Mouse (Mus musculus) macrophage (primary cell): ENCODE measurements around the gene Nqo1. TPM values are rescaled to one million over a fixed set of nuclear protein-coding genes. Genes with fewer than 3 reads are reported as not detected.

Source experiments
- H3K27ac ChIP-seq: fragments of 350-480 bp; formaldehyde crosslinking; 2 replicates; pipeline ENCODE4 v1.9.0; 2021
- H3K36me3 ChIP-seq: fragments of 350-480 bp; formaldehyde crosslinking; 2 replicates; pipeline ENCODE4 v1.9.0; 2021; ENCODE audit errors: inconsistent target
- H3K4me3 ChIP-seq: fragments of 350-480 bp; formaldehyde crosslinking; 2 replicates; pipeline ENCODE4 v1.9.0; 2021; ENCODE audit errors: inconsistent target
- H3K79me2 ChIP-seq: fragments of 350-480 bp; formaldehyde crosslinking; 2 replicates; pipeline ENCODE4 v1.9.0; 2021; ENCODE audit errors: inconsistent target
- WGBS: methylation state at CpG from one replicate; pipeline ENCODE4 v1.1.7; 2026; ENCODE audit warnings: inconsistent platforms; ENCODE audit not compliant: missing documents; 5-methylcytosine and 5-hydroxymethylcytosine counted together
- polyA plus RNA-seq: library from polyadenylated mRNA; stranded (reverse); fragments of 250-400 nt; gene quantifications from 3 replicates; pipeline ENCODE4 v1.2.4, GENCODE M21; 2018; ENCODE audit warnings: inconsistent platforms

Nqo1 gene
- polyA plus RNA-seq, 1 experiment from 2014 or later, result 1.2 TPM

- Histone ChIP-seq H3K79me2 (no peaks in the 10 kb centered on the region), H3K27ac (no peak overlapping the region), H3K36me3 (no peaks in the 10 kb centered on the region), H3K4me3 (no peak overlapping the region)
- WGBS, result 93% methylated on average over 16 of the region's 16 CpGs
Observed at GRCm38 (mm10) chr8:107390476-107391135, 12.4 kb downstream of the Nqo1 start.

- H3K4me3 ChIP-seq, result no peak overlapping the region
- H3K27ac ChIP-seq, result no peak overlapping the region
- H3K79me2 ChIP-seq, result no peaks in the 10 kb centered on the region
- 84% methylated on average over 8 of the region's 8 CpGs for WGBS
- H3K36me3 ChIP-seq, result no peaks in the 10 kb centered on the region
Observed at GRCm38 (mm10) chr8:107389557-107389956, 13.4 kb downstream of the Nqo1 start.

GRCm38 (mm10) chr8:107387861-107388260 is 15.1 kb downstream of the Nqo1 start:
- WGBS, result 76% methylated on average over 5 of the region's 5 CpGs
- Histone ChIP-seq H3K36me3 (no peaks in the 10 kb centered on the region), H3K27ac (no peak overlapping the region), H3K79me2 (no peaks in the 10 kb centered on the region), H3K4me3 (no peak overlapping the region)

- Histone ChIP-seq H3K36me3 (no peaks in the 10 kb centered on the region), H3K79me2 (no peaks in the 10 kb centered on the region), H3K4me3 (no peak overlapping the region), H3K27ac (no peak overlapping the region)
- WGBS, result 32% methylated on average over 3 of the region's 3 CpGs
Observed at GRCm38 (mm10) chr8:107386642-107387041, 16.4 kb downstream of the Nqo1 start.

DNA sequence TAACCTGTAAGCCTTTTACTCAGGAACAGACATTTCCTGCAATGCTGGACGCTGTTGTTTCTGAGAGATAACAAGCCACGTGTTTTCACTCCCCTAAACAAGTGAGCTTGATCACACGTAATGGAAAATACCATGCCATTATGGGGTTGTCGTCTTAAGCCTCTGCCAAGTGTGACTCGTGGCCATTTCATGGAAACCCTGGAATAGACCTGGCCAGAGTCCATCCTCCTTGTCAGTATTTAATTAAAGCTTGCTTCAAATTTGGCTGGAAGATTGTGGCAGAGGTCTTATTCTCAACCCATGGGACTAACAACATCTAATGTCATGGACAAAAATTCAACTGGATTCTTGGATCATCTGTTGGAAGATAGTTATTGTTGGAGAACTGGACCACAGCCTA is 16.8 kb downstream of the Nqo1 start:
- WGBS, result 30% methylated on average over 5 of the region's 5 CpGs

GRCm38 (mm10) chr8:107385063-107385462 is 17.9 kb downstream of the Nqo1 start:
- no peak overlapping the region for H3K27ac ChIP-seq
- H3K79me2 ChIP-seq, result no peaks in the 10 kb centered on the region
- H3K36me3 ChIP-seq, result no peaks in the 10 kb centered on the region
- 100% methylated on average over 2 of the region's 2 CpGs for WGBS
- H3K4me3 ChIP-seq, result no peak overlapping the region

More for the DNA sequence above, 16.8 kb downstream of the Nqo1 start:
- H3K79me2 ChIP-seq, result no peaks in the 10 kb centered on the region
- H3K36me3 ChIP-seq, result no peaks in the 10 kb centered on the region
- H3K4me3 ChIP-seq, result no peak overlapping the region
- H3K27ac ChIP-seq, result no peak overlapping the region

DNA sequence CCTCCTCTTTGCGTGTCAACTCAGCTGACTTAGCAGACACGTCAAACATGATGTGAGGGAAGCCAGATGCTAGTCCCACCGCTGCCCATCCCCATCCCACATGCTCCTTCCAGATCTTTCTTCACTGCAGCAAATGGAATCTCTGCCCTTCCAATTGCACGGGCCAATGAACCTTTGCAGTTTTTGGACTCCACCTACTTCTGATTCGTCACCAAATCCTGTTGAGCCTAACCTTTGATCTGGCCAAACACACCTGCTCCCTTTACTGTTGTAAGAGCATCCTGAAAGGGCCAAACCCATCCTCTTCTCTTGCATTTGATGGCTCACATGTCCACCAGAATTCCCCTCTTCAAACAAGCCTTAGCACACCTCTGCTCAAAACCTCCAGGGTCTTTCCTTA is 18.4 kb downstream of the Nqo1 start:
- H3K4me3 ChIP-seq, result no peak overlapping the region

DNA sequence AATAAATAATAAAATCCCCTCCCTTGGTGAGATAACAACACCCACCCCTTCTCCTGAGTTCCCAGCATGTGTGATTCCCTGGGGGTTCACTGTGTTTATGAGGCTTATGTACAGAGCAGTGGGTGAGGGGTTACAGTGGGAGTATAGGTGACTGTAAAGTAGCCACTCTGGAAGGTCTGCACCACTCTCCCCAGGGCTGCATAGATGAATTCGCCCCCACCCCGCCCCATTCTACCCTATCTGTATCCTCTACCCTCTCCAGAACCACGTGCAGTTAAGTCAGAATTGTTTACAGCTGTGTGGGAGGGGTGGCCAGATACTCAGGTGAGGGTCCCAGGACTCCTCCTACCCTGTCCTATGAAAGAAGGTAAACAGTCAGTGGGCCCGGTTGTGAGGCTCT is 20.1 kb downstream of the Nqo1 start:
- no peaks in the 10 kb centered on the region for H3K79me2 ChIP-seq
- H3K4me3 ChIP-seq, result no peak overlapping the region
- 0 out of 2 replicates have a peak, but pooled peaks cover under 1% of the 10 kb centered on the region for H3K36me3 ChIP-seq
- no peak overlapping the region for H3K27ac ChIP-seq
- WGBS, result 81% methylated on average over 4 of the region's 4 CpGs

More for the DNA sequence above, 18.4 kb downstream of the Nqo1 start:
- WGBS, result 76% methylated on average over 4 of the region's 5 CpGs
- no peaks in the 10 kb centered on the region for H3K36me3 ChIP-seq
- H3K27ac ChIP-seq, result no peak overlapping the region
- no peaks in the 10 kb centered on the region for H3K79me2 ChIP-seq

GRCm38 (mm10) chr8:107381666-107382065 is 21.3 kb downstream of the Nqo1 start:
- 97% methylated on average over 4 of the region's 4 CpGs for WGBS
- Histone ChIP-seq H3K36me3 (0 out of 2 replicates have a peak, but pooled peaks cover 4% of the 10 kb centered on the region), H3K27ac (no peak overlapping the region), H3K4me3 (no peak overlapping the region), H3K79me2 (no peaks in the 10 kb centered on the region)

- no peaks in the 10 kb centered on the region for H3K79me2 ChIP-seq
- WGBS, result 95% methylated on average over 8 of the region's 8 CpGs
- H3K4me3 ChIP-seq, result no peak overlapping the region
- H3K27ac ChIP-seq, result no peak overlapping the region
- H3K36me3 ChIP-seq, result 0 out of 2 replicates have a peak, but pooled peaks cover 4% of the 10 kb centered on the region
Observed at GRCm38 (mm10) chr8:107380734-107381133, 22.3 kb downstream of the Nqo1 start.

DNA sequence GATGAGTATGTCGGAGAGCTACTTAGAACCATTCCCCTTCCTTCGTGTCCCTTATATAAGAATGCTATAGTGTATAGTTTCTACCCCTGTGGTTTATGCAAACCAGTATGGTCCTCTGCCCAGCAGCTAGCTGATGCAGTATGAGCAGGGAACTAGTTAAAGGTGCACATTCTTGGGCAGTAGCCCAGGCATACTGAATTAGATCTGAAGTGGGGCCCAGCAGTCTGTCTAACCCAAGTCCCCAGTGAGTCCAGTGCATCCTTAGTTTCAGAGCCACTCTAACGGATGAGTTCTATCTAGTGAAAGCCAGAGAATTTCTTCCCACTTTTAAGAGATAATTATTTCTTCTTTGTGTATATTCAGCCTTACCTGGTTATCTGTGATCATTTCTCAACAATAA is 25.7 kb downstream of the Nqo1 start:
- 98% methylated on average over 3 of the region's 3 CpGs for WGBS
- Histone ChIP-seq H3K36me3 (peaks cover 8% of the 10 kb centered on the region), H3K4me3 (no peak overlapping the region), H3K27ac (no peak overlapping the region), H3K79me2 (no peaks in the 10 kb centered on the region)

DNA sequence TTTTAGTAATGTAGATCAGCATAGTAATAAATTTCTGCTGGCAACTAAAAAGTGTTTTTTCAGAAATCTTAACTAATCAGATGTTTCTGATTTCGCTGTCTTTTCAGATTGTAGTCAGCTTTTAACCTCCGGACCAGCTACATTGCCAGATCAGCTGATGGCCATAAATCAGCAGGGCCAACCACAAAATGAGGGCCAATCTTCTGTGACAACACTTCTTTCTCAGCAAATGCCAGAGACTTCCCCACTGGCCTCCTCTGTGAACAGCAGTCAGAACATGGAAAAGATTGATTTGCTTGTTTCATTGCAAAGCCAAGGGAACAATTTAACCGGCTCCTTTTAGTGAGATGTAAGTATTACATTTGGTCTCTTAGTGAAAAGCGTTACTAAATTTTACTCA is 32.7 kb downstream of the Nqo1 start:
- H3K36me3 ChIP-seq, result peaks cover 61% of the 10 kb centered on the region
- no peaks in the 10 kb centered on the region for H3K79me2 ChIP-seq

More for the DNA sequence above, 32.7 kb downstream of the Nqo1 start:
- WGBS, result 73% methylated on average over 4 of the region's 4 CpGs
- H3K4me3 ChIP-seq, result no peak overlapping the region
- H3K27ac ChIP-seq, result no peak overlapping the region

Other genes with a start within 250 kb of the Nqo1 start
- 8.2 to 11.3 TPM (median 9.6 TPM) in 3 replicates for gene Nfat5, start 109.7 kb downstream of the Nqo1 start, polyA plus RNA-seq
- gene Nob1, start 21.8 kb upstream of the Nqo1 start, polyA plus RNA-seq, result 8.4 to 26.5 TPM (median 12.3 TPM) in 3 replicates
- 47.9 to 57.3 TPM (median 51.4 TPM) in 3 replicates for gene Wwp2, start 33.2 kb upstream of the Nqo1 start, polyA plus RNA-seq
- 73.0 to 118 TPM (median 117 TPM) in 3 replicates for gene Psmd7, start 185.3 kb upstream of the Nqo1 start, polyA plus RNA-seq